Mouse (Mus musculus): ENCODE results near the gene Olfr1395. TPM values are rescaled to one million over a fixed set of nuclear protein-coding genes. Genes with fewer than 3 reads are reported as not detected.

The Olfr1395 gene
- not detected in 2 replicates for polyA plus RNA-seq (2012; rRNA removed)

GRCm38 (mm10) chr11:49141974-49142373 lies at the start of gene Olfr1395:
Gene Olfr1395, plus strand, starts transcription at chr11:49142274.

GRCm38 (mm10) chr11:49114774-49115173 lies 27.3 kb upstream of the Olfr1395 start, which contains the start of gene Olfr1396:
Gene Olfr1396, minus strand, starts transcription at chr11:49114874.

GRCm38 (mm10) chr11:49154077-49154476 lies 12.0 kb downstream of the Olfr1395 start, which contains the start of gene Olfr1394:
Gene Olfr1394, plus strand, starts transcription at chr11:49154377.

GRCm38 (mm10) chr11:49186955-49187488 lies 44.9 kb downstream of the Olfr1395 start, which contains the start of gene Btnl9:
Gene Btnl9, minus strand, starts transcription at chr11:49187159.

Other genes with a start within 250 kb of the Olfr1395 start
- gene Gm5431, start 240.1 kb upstream of the Olfr1395 start, polyA plus RNA-seq (2012; rRNA removed) = 0.18 and 0.22 TPM in 2 replicates
- gene Psme2b, start 196.1 kb upstream of the Olfr1395 start, polyA plus RNA-seq (2012; rRNA removed) = 0.60 and 0.89 TPM in 2 replicates
- gene Olfr56, start 163.4 kb upstream of the Olfr1395 start, polyA plus RNA-seq (2012; rRNA removed) = 0.11 and 0.24 TPM in 2 replicates
- gene 9930111J21Rik1, start 162.9 kb upstream of the Olfr1395 start, polyA plus RNA-seq (2012; rRNA removed) = 0.11 and 0.23 TPM in 2 replicates
- 0.04 and 0.06 TPM in 2 replicates for gene Gm12185, start 150.0 kb upstream of the Olfr1395 start, polyA plus RNA-seq (2012; rRNA removed)
- 0.32 and 0.76 TPM in 2 replicates for gene Tgtp1, start 148.1 kb upstream of the Olfr1395 start, polyA plus RNA-seq (2012; rRNA removed)
- 0.28 and 0.37 TPM in 2 replicates for gene 9930111J21Rik2, start 91.0 kb upstream of the Olfr1395 start, polyA plus RNA-seq (2012; rRNA removed)
- gene Tgtp2, start 78.1 kb upstream of the Olfr1395 start, polyA plus RNA-seq (2012; rRNA removed) = 0.32 and 1.3 TPM in 2 replicates
- gene Ifi47, start 65.7 kb upstream of the Olfr1395 start, polyA plus RNA-seq (2012; rRNA removed) = 1.8 and 2.6 TPM in 2 replicates
- gene Olfr1396, start 27.4 kb upstream of the Olfr1395 start, polyA plus RNA-seq (2012; rRNA removed) = 0.06 TPM in 1 of 2 replicates, not detected in the other
- not detected in 2 replicates for gene Olfr1394, start 12.1 kb downstream of the Olfr1395 start, polyA plus RNA-seq (2012; rRNA removed)
- 0.07 and 0.36 TPM in 2 replicates for gene Btnl9, start 44.9 kb downstream of the Olfr1395 start, polyA plus RNA-seq (2012; rRNA removed)
- 33.3 and 34.3 TPM in 2 replicates for gene Zfp62, start 61.0 kb downstream of the Olfr1395 start, polyA plus RNA-seq (2012; rRNA removed)
- 55.9 and 61.6 TPM in 2 replicates for gene Mgat1, start 101.9 kb downstream of the Olfr1395 start, polyA plus RNA-seq (2012; rRNA removed)
- gene Olfr1393, start 136.0 kb downstream of the Olfr1395 start, polyA plus RNA-seq (2012; rRNA removed) = 0.20 and 0.21 TPM in 2 replicates
- 0.18 and 0.40 TPM in 2 replicates for gene Olfr1392, start 143.0 kb downstream of the Olfr1395 start, polyA plus RNA-seq (2012; rRNA removed)
- gene Olfr10, start 162.5 kb downstream of the Olfr1395 start, polyA plus RNA-seq (2012; rRNA removed) = 0.01 TPM in 1 of 2 replicates, not detected in the other
- not detected in 2 replicates for gene Olfr1391, start 180.5 kb downstream of the Olfr1395 start, polyA plus RNA-seq (2012; rRNA removed)
- not detected in 2 replicates for gene Olfr1390, start 192.9 kb downstream of the Olfr1395 start, polyA plus RNA-seq (2012; rRNA removed)